Mouse (Mus musculus) ovary, postnatal 36 days (tissue): ENCODE data around the gene Cdc25a.

ENCODE experiments used
- DNase-seq: peaks from one replicate; pipeline ENCODE4 v3.0.0; 2022; ENCODE audit warnings: low spot score, mixed read lengths

Gene Cdc25a

DNA sequence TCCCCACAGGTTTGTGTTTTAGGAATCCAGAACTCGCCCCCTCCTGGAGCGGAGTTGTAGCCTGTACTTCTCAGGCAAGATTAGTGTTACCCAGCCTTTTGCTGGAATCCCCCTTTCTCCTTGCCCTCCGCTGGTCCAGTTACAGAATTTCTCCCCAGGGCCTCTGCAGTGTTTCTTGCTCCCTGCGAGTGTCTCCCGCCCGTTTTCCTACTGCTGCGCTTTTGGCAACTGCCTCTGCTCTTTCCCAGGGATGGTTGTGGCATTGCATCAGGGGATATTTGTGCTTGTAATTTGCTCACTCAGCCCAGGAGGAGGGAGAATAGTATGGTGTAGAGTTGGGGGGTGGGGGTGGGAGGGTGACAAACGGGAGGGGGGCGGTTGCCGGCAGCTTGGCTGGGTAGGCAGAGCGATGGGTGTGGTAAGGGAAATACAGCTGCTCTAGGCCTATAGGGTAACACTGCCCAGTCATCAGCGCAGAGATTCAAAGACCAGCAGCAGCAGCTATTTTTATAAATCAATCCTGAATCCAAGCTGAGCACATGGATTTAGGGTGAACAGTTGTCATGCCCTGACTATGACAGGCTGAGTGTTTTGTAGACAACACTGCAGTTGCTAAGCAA lies 57.5 kb downstream of the Cdc25a start:
- peak; percentile 33 for DNase-seq

DNA sequence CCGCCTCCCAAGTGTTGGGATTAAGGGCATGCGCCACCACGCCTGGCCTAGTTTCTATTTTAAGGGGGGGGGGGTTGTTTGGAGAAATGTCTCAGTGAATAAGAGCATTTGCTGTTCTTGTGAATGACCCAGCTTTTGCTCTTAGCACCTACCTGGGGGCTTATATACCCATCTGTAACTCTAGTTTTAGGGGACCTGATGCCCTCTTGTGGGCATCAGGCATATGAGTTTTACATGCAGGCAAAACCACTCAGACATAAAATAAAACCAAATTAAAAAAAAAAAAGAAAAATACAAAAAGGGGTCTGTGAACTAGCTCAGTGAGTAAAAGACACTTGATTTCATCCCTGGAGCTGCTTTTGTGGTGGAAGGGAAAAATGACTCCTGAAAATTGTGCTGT lies 64.0 kb downstream of the Cdc25a start:
- no peak for DNase-seq

DNA sequence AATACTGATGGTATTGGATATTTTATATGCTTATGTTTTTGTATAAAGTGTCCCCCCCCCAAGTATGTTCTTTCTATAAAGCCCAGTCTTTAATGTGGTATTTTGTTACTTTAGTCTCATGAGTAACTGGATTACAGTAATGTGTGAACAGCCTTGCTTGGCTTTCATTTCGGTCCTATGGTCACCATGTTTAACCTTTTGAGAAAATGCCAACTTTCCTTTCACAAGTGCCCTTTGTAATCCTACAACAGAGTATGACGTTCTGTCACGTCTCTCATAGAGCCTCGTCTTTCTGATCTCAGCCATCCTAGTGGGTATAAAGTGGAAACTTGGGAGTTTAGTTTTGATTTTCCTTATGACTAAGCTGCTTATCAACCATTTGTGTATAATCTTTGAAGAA lies 67.4 kb downstream of the Cdc25a start:
- DNase-seq: no peak
